Mouse (Mus musculus): Measurements from ENCODE around the gene Ace2.
A peak's percentile ranks its signal among the peaks of the same experiment; 100 is the strongest.

Gene Ace2

GRCm38 (mm10) chrX:164179746-164180145 is 40.6 kb downstream of the Ace2 start:
- peak; percentile 52 for DNase-seq (ENCODE audit: low spot score)

GRCm38 (mm10) chrX:164183844-164184243 is 44.7 kb downstream of the Ace2 start:
- peak; percentile 45 for DNase-seq (ENCODE audit: low spot score)

DNA sequence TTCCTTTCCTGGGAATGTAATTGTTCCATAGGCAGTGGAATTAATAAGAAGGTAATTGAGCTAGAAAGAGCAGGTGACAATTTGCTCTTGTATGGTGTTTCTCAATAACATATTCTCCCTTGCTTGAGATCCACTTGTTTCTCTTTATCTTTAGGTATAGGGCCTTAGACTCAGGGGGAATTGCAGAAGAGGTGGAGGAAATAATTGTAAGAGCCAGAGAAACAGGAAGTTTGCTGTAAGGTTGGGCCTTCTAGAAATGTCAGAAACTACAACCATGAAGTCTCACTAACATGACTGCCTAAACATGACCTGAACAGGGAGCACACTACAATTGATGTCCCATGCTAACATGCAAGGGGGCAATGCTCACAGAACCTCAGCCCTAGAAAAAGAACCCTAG is 50.7 kb downstream of the Ace2 start:
- DNase-seq (ENCODE audit: low spot score) = no peak

DNA sequence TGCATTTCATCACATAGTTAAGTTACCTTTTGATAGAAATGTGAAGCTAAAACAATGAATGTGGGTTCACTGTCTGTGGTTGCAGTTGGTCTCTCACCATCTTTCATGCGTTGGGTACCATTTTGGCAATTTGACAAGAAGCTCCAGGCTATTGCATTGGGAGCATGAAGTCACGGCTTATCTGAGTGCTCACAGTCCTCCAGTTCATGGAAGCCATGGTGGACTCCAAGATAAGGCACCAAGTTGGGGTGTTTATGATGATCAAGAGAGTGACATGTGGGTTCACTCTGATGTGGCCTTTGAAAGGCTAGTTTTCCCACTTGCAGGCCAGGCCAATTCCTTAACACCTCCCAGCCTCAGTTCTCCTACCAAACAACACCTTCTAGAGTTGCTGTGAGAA is 58.5 kb downstream of the Ace2 start:
- no peak for DNase-seq (ENCODE audit: low spot score)

GRCm38 (mm10) chrX:164200547-164200946 is 61.4 kb downstream of the Ace2 start:
- no peak for DNase-seq (ENCODE audit: low spot score)

- no peak for DNase-seq (ENCODE audit: low spot score)
These were observed 82.9 kb downstream of the Ace2 start for GRCm38 (mm10) chrX:164221989-164222388.

DNA sequence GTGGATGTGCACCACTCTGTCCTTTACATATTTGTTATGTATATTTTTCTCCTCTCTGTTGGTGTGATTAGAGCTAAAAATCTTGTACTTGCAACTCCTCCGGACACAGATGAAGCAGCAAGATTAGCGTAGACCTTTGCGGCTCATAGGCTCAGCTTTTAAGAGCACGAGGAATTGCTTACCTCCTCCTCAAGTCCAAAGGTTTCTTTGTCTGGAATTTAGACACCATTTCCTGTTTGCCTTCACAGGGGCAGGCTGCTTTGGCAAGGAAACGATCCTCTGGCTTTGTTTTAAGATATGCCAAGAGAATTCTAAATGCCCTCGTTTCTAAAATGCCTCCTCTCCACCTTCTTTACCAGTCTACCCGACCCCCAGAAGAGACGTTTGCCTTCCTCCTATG is 94.2 kb downstream of the Ace2 start:
- DNase-seq (ENCODE audit: low spot score) = no peak
